Mouse (Mus musculus) heart, postnatal 10 days (tissue): ENCODE measurements around the gene Fxyd4. TPM values are rescaled to one million over a fixed set of nuclear protein-coding genes. Genes with fewer than 3 reads are reported as not detected.

ENCODE experiments used
- DNase-seq, 2 experiments: peaks; one replicate each; pipeline ENCODE4 v3.0.0; 2021
- intact Hi-C: fragments of 180-260 bp; cut with DNase I; formaldehyde crosslinking; loops from one replicate; pipeline ENCODE4 v1.15.1; 2025
- total RNA-seq, 2 experiments: library from RNA; stranded (reverse); gene quantifications; 2 replicates each; pipeline ENCODE4 v1.2.3; 2021

Gene Fxyd4
- total RNA-seq, 2 experiments from 2014 or later: not detected

DNA sequence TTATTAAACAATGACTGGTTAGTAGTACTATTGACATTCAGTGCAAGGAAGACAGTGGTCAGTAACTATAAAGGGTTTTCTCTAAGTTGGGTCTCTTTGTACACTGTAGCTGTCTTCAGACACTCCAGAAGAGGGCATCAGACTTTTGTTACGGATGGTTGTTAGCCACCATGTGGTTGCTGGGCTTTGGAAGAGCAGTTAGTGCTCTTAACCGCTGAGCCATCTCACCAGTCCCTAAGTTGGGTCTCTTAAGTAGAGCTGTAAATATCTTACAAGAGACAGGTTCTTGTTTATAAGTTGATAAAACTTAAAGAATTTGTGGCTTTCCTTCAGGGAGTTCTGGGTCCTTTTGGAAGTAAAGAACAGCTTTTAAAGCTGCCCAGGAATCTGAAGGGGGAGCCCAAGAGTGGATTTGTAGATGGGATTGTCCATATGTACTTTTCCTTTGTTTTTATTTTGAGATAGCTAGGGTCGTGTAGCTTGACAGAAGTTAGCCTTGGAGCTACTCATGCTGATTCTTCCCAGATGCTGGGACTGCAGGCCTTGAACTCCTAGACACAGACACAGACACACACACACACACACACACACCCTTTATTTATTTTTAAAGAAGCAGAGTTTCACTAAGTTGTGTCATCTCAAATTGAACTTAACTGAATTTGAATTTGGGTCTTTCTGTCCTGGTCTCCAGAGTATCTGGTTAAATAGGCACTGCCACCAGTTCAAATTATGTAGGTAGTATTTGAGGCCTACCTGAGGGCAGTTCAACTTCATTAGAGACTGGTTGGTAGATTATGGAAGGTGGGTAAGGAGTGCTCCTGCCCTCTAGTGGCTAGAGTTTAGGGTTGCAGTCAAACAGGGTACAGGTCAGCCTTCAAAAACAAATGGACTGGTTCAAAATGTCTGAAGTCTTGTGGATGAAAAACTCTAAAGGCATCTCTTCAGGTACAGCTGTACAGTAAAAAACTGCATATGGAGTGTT is 16.5 kb downstream of the Fxyd4 start:
- intact Hi-C loops: loop anchor here (5.0 kb wide), 1 partner anchor 64 kb away; no protein-coding TSS in a partner anchor
- peak; percentile 45 to 65 for DNase-seq

DNA sequence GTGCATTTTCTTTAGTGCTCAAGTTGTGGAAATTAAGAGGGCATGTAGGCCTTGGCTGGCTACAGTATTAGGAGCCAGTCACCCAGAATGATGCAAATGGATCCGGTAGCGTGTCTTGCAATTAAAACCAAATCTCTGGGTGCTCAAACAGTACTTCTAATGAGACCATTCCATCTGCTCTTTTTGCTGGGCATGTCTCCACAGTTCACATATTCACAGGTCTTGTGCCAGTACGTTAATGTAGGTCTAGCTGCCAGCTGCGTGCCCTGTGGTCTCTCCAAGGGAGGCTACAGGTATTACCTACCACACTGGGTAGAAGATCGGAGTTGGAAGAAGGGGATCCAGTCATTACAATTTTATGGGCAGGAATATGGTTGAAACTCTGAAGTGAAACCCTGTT is 19.4 kb downstream of the Fxyd4 start:
- intact Hi-C loops: no loop called here
- peak in 1 of 2 experiments; percentile 23 for DNase-seq

DNA sequence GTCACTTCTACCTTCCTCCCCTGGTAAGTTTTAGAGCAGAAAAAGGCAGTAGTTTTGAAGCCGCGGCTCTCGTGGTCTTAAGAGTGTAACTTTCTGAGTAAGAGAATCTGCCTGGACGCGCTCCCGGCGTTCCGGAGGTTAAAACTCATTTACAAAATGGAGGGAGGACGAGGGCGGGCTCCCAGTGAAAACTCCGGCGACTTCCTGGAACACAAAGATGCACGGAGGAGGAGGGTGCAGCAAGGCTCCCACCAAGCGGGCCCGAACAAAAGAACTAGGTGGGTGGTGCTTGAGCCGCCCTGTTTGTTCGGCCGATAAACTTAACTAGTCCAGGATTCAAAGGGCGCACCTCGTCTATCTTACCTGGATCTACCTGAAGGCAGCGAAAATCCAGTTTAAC is 19.9 kb downstream of the Fxyd4 start:
- intact Hi-C loops: loop anchor here (2.0 kb wide), 1 partner anchor 39 kb away; no protein-coding TSS in a partner anchor
- DNase-seq: peak; percentile 77 to 81

DNA sequence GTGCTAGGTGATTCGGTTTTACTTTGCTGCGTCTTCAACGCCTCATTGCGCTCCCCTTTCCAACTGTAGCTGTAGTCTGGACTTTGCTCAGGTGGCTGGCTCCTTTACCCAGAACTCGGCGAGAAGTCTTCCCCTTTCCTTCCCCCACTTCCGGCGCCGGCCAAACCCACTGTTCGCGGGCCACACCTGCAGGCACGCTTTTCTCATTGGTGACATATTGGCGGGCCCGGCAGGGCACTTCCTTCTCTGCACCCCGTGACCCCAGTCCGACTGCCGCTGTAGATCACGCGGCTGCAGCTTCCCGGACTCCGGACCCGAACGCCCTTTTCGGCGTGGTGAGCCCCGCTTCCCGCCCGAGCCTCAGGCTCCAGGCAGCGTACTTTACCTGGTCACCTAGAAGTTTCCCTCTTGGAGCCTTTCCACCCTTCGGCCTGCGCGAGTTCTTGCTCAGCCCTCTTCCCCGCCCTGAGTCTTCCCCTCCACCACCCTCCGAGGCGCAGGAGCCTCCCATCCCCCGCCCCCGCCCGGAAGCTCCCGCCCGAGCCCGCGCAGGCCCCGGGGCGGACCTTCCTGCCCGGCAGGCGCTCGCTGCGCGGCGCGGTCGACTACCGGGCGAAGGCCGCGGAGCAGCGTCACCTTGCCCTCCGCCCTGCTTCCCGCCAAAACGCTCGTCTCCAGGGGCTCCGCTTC is 20.6 kb downstream of the Fxyd4 start:
- peak; percentile 86 to 91 for DNase-seq
- intact Hi-C loops: loop anchor here (1.0 to 2.0 kb wide), 2 partner anchors 9 to 38 kb away; no protein-coding TSS in a partner anchor

DNA sequence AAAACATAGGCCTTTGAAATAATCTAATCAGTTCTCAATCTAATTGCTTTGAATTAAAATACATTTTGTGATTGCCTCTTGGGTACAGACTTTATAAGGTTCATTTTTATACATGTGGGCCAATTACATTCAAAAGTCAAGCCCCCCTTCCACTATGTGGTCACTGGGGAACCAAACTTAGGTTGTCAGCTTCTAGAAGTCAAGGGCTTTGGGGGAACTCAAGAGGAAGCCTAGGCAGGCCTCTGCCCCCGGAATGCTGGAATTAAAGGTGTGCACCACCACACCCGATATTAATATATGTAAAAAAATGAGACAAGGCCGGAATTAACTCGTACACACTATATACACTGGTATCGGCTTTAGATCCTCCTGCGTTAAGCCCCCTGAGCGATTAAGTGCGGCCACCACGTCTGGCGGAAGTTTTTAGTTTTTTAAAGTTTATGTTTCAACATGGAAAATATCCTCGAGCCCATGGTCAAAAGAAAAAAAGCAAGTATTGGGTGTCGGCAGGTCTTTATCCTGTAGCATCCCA is 21.2 kb downstream of the Fxyd4 start:
- no peak for DNase-seq
- intact Hi-C loops: loop anchor here (1.0 to 2.0 kb wide), 2 partner anchors 8 to 37 kb away; no protein-coding TSS in a partner anchor

DNA sequence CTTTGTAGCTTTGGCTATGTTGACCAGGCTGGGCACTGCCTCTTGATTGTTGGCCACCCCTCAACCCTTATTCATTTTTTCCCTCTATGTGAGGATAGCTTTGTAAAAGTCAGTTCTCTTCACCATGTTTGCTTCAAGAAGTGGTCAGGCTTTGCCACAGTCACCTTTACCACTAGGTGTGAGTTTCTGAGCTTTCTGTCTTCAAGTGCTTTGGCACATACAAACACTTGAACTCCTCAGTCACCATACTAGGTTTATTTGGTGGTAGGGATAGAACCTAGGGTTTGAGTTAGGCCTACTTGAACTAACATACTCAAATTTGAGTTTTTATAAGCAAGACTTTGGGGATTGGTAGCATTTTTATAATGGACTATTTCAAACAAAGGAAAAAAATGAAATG is 23.0 kb downstream of the Fxyd4 start:
- intact Hi-C loops: no loop called here
- DNase-seq: no peak

DNA sequence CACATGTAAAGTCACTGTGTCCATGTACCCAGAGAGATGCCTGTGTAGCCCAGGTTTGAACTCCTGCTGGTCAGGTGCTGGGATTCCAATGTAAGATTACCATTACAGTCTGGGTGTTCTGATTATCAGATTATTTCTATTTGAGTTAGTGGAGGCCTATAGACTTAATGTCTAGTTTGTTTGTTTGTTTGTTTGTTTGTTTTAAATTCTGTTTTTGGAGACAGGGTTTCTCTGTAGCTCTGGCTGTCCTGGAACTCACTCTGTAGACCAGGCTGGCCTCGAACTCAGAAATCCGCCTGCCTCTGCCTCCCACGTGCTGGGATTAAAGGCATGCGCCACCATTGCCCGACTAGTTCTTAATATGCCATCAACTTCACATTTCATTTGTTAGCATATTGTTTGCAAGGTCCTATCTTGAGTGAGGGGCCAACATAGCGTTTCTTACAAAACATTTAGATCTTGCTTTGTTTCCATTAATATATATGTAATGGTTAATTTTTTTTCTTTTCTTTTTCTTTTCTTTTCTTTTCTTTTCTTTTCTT is 27.3 kb downstream of the Fxyd4 start:
- intact Hi-C loops: no loop called here
- DNase-seq: no peak

DNA sequence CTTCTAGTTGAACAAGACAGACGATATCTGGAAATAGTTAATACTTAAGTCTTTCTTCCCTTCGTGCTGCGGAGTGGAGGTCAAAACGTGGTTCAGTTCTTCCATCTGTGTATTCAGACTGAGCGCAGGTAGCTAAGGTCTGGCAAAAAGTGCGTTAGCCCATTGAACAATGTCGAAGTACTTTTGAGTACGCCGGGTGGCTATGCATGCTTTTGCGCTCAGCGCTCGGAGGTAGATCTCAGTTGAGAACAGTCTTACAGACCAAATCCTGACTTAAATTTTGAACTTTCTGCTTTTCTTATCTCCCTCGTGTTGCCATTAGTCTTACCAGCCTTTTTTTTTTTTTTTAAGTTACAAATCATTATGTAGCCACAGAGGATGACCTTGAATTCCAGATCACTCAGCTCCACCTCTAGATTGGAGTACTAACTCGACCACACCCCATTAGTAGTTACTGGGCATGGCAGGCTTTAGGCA is 29.0 kb downstream of the Fxyd4 start:
- intact Hi-C loops: loop anchor here (1.0 to 5.0 kb wide), 2 partner anchors 8 to 66 kb away; partner anchors contain the start of gene Zfp637
- peak in 1 of 2 experiments; percentile 23 for DNase-seq

DNA sequence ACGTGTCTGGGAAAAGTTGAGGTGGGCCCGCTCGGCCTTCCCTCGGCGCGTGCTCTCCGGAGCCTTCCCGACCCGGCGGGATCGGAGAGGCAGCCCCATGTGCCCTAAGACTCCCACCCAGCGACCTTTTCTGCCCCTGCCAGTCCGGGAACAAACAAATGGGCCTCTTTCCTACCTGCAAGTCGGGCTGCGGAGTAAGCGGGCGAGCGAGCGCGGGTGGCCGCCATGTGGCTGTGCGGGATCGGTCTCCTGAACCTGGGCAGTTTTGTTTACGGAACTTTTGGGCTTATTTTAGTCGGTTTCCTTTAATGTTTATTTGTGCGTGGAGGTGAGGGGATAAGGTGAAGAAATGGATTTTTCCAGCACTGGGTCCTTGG is 29.5 kb downstream of the Fxyd4 start:
- intact Hi-C loops: loop anchor here (1.0 to 5.0 kb wide), 3 partner anchors 8 to 66 kb away; partner anchors contain the start of gene Zfp637
- no peak for DNase-seq

DNA sequence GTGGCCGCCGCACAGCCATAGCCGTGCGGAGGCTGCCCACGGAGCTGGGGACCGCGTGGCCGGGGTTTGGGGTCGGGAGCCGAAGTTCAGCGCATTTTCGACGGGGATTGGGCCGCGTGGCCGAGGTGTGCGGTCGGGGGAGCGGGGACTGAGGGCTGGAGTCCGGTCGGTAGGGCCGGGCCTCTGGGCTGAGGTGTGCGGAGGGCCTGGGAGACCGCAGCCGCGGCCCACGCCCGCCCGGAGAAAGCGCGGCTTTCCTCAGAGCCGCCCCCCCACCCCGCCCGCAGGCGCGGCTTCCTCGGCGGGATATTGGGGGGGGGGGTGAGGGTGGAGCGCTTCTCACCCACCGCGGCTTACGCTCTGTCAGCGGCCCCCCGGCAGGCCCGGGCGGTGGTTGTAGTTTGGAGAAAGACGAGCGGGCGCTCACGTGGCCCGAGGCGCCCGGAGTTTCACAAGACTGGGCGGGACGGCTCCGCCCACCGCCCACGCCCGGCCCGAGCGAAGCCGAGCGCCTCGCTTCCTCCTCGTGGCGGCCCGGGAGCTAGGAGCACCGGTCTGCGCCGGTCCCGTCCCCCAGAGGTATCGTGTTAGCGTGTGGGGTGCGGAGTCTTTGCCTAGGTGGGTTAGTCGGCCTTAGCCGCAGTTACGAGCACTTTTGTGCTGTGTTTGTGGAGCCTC is 30.1 kb downstream of the Fxyd4 start:
- intact Hi-C loops: loop anchor here (2.0 to 5.0 kb wide), 2 partner anchors 27 to 65 kb away; partner anchors contain the start of gene Zfp637
- DNase-seq: peak; percentile 92

DNA sequence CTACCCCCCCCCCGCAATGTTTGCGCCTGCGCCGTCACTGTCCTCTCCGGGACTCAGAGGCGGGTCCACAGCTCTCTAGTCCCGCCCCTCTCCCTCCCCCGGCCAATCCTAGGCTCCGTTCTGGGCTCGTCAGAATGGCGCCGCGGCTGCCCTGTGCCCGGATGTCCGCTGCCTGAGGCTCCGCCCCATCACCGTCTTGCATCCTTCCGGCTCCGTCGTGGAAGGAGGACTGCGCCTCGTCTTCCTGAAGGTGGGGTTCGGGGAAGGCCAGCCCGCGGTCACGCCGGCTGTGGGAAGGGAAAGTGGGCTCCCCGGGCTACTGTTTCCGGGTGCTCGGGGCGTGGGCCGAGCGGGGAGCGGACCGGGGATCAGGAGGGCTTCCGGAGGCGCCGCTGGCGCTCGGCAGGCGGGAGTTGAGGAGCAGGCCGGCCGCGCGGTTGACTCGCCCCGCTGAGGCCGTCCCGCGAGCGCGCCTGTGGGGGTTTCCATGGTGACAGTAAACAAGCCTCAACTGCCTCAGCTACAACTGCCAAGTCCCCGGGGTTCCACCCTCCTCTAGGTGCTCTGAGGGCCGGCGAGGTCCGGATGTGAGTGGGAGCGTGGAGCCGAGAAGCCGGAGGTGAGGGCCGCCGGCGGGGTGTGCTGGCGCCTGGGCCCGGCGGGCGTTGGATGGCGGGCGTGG is 30.8 kb downstream of the Fxyd4 start:
- DNase-seq: peak; percentile 97 to 98
- intact Hi-C loops: loop anchor here (2.0 to 5.0 kb wide), 2 partner anchors 26 to 64 kb away; partner anchors contain the start of gene Zfp637

DNA sequence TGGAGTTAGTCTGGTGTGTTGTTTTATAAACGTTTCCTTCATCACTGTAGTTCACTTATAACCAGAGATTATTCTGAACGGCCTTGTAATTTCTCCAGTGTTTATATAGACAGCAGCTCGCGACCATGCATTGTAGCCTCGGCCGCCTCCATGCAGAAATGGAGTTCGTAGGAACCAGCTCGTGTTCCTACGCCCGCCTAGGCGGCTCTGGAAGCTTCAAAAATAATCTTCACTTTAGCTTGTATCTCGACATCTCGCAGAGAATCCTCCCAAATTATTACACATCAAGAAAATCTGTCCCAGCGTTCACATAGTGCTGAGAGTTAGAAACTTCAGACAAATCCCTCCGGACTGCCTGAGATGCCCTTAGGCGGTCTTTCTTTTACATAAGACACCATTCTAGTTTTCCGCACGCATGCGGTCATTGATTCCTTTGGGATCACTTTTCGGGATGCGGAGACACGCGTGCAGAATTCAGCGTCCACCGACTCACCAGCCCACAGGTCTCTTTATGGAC is 31.4 kb downstream of the Fxyd4 start:
- peak; percentile 74 to 78 for DNase-seq
- intact Hi-C loops: loop anchor here (2.0 to 5.0 kb wide), 2 partner anchors 25 to 64 kb away; partner anchors contain the start of gene Zfp637

DNA sequence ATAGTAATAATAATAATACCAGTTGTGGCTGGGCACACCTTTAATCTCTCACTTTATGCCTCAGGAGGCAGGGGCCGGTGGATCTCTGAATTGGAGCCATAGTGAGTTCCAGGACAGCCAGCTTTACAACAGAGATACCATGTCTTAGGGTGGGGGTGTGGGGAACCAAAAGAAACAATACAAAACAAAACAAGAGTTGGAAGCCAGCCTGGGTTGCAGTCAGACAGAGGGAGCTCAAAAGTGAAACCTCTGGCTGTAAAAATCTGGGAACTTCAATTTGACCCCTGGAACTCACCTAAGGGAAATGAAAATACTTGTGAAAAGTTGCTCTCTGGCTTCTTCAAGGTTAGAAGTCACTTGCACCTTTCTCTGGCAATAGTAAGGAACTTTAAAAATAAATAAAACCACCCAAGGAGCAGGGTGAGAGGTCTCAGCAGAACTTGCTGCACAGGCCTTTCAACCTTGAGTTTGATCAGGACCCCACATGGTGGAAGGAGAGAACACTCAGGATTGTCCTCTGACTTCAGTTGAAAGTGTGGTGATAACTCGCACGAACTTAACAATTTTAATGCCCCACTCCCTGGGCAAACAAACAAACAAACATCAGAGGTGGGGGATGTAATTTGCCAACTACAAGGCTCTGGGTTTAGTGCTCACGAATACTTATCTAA is 32.1 kb downstream of the Fxyd4 start:
- intact Hi-C loops: loop anchor here (5.0 kb wide), 1 partner anchor 63 kb away; the partner anchor contains the start of gene Zfp637
- DNase-seq: peak in 1 of 2 experiments; percentile 23

DNA sequence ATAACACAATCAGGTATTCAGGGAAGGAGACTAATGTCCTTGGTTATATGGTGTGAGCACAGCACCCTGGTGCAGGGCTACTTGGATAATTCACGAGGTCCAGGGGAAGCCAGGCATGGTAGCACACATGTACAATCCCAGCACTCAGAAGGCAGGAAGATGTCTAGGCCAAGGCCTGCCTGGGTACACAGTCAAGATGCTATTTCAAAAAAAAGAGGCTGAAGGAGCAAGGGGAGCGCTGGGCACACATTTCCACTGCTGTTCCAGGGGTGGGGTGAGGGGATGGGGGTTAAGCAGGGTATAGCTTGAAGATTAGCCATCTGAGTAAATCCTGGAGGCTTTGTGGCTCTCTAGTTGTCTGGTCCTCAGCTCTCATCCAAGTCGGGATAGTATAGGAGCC is 33.7 kb downstream of the Fxyd4 start:
- intact Hi-C loops: no loop called here
- DNase-seq: no peak

DNA sequence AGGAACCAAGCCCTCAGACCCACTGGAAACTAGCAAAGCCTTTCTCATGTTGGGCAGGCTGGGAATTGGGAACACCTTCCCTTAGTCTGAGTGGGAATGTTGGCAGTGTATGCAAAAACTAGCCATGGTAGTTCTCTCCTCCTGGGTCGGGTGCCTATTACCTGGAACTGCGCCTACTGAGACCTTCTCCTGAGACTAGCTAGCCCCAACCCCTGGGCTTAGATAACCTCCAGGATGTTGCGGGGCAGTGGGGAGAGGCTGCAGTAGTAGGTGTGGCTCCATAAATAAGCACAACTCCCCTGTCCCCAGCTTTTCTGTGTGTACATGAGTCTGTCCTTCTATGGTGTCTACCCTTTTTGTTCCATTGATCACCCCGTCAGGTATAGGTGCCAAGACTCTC is 34.9 kb downstream of the Fxyd4 start:
- no peak for DNase-seq
- intact Hi-C loops: no loop called here

DNA sequence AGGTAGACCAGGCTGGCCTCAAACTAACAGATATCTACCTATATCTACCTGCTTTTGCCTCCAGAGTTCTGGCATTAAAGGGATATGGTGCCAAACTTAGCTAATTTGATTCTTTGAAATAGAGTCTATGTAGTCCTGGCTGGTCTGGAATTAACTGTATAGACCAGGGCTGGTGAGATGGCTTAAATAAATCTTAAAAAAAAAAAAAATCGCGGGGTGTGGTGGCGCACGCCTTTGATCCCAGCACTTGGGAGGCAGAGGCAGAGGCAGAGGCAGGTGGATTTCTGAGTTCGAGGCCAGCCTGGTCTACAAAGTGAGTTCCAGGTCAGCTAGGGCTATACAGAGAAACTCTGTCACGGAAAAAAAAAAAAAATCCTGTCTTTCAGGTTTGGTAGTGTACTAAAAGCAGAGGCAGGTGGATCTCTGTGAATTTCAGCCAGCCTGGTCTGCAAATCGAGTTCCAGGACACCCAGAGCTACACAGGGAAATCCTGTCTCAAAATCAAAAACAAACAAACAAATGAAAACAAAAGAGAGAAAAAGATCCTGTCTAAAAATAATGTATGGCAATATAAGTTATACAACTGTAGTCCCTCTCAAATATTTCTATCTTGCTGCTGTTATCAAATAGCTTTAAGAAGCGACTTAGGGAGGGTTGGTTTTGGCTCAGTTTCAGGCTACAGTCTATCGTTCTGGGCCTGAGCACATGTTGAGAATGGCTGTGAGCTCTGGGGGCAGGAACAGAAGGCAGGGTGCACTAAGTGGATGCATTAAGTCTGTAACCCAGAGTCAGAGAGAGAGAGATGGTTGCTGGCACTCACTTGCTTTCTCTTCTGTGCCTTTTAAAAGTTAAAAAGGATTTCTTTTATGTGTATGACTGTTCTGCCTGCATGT is 35.7 kb downstream of the Fxyd4 start:
- intact Hi-C loops: no loop called here
- no peak for DNase-seq
